Mouse (Mus musculus) urinary bladder, postnatal 25 days (tissue): ENCODE measurements at regions not wholly inside any gene's neighbourhood (a gene's known extent, or its start where the extent isn't known, plus 50 kb on each side); places are given as distances from the start of the nearest gene placed in this dataset.
"Not testable (repeated sequence)": the region's sequence is repeated elsewhere in the genome, so short reads cannot be mapped to it uniquely, and the experiment has no call there.

Experiments used
- DNase-seq: peaks from one replicate; pipeline ENCODE4 v3.0.0; 2022; ENCODE audit warnings: low spot score

DNA sequence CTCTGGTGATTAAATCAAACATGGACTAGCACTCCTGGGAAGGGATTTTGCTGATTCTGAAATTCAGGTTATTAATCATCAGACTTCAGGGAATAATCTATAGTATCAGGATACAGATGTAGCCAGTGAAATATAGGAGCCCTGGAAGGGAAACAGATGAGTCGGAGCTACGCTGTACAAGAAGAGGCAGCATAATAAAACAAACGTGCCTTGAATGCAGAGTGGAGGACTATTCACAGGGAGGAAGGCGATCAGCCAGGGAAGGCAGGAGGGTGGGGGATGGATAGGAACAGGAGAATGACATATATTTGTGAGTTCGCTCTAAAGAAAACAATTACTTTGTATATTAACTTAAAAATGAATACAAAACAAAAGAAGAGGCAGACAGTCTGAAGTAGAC is 286.6 kb upstream of the Got2 start:
- DNase-seq: no peak

DNA sequence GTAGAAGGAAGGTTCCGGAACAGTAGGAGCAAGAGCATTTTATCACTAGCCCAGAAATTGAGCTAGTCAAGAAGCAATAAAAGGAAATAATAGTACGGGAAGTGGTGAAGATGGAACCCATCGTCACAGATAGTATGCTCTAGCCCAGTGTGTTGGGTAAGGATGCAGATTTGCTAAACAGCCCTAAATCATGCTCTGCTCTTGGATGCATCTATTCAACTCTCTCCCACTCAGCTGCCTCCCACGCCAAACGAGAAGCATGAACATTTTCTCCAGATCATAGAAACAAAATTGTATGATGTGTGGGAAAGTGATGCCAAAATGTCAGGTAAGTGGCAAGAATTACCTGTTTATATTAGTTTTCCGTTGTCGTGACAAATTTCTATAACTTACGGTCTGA is 276.6 kb upstream of the Got2 start:
- DNase-seq: no peak

DNA sequence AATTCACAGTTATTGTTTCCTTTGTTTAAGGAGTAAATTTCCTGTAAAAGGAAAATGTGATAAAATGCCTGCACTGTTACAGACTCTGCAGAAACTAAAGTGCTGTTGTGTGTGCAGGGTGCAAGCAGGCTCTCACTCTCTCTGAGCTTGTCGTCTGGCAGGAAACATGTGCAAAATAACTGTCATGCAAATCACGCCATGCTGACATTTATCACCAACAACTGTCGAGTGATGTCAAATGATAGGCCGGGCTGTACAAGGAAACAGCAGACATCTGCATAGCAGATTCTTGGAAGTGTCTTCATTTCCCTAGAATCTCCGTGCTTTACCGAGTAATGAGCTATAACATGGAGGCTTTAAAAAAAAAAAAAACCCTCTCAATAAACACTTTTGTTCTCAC is 271.6 kb upstream of the Got2 start:
- no peak for DNase-seq

DNA sequence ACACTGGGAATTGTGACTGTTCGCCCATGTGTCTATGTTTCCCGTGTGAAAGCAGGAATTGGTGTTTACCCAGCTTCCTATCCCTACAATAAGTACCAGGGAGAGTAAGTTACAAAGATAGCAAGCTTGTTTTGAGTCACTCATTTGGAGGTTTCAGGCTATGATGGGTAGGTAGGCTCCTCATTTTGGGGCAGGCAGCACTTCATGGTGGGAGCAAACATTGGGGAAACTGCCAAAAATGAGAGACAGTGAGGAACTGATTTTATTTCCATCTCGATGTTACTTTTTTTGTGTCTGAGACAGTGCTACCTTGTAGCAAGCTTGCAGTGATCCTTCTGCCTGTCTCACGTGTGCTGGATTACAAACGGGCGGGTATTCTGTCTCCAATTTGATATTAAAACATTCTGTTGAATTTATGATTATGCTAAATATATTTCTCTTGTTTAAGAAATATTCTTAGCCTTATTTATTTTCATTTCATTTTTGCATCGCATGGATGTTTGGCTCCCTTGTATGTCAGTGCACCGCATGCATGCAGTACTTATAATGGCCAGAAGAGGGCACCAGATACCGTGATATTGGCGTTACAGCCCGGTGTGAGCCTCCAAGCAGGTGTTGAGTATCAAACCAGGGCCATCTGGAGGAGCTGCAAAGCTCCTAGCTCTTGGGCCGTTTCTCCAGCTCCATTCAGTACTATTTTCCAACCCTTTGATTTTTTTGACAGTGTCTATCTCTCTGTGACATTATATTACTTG is 264.3 kb upstream of the Got2 start:
- peak; percentile 33 for DNase-seq

DNA sequence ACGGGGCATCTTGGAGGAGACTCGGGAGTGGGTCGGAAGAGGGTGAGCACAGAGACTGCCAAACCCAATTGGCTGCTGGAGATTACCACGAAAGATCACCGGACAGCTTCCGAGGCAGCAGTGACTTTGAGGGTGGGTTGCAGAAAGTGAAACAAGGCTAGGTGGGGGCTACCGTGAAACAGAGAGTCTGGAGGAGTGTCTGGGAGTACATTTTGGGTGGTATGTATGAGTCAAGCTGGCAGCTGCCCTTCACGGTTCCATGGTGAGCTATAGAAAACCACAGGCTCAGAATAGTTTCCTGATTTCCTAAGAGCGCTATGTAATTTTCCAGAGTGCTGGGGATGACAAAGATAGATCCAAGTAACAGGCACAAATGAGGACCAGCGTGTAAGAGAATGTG is 263.7 kb upstream of the Got2 start:
- DNase-seq: no peak

DNA sequence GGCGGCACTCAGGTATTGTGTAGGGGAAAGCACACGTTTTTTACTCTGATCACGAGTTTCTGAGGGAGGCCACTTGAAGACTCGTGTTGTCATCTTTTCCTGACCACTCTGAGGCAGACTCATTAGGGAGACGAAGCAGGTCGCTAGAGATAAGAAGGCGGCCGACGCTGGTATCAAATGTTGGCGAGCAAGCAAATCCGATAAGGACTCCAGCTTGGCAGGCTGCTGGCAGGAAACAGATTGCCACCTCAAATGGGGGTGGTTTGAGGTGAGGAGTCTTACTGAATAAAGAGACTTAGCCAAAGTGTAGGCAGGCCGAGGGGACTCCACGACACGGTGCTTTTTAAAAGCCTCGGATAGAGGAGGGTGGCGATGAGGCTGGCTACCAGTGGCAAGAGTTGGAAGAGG is 262.7 kb upstream of the Got2 start:
- DNase-seq: no peak

DNA sequence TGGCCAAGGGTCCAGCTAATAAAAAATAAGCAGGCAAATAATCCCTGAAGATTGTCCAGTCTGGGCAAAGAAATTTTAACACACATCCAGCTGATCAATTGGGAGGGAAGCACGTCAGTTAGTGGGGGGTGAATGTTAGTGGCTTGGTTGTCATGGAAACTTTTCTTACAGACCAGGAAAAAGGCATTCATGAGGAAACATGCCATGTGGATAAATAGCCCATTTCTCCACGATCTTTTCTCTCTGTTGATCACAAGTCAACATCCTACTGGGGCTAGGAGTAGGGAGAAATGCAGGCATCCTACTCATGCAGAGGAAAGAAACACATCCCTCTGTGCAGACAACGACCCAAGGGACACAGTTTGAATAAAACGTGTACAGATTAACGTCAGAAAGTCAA is 243.8 kb upstream of the Got2 start:
- DNase-seq: no peak

DNA sequence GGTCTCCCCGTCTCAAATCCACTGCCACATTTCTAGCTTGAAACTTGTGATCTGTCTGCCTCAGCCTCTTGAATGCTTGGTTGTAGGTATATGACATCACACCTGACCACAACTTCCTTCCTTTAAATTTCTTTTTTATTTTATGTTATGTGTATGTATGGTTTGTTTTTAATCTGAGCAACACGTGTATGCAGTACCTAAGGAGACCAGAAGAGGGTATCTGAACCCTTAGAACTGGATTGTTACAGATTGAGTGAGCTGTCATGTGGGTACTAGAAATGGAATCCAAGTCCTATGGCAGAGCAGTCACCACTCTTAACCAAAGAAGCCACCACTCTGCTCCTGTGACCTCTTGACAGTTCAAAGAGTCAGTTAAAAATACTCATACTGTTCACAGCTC is 240.0 kb upstream of the Got2 start:
- DNase-seq: no peak

DNA sequence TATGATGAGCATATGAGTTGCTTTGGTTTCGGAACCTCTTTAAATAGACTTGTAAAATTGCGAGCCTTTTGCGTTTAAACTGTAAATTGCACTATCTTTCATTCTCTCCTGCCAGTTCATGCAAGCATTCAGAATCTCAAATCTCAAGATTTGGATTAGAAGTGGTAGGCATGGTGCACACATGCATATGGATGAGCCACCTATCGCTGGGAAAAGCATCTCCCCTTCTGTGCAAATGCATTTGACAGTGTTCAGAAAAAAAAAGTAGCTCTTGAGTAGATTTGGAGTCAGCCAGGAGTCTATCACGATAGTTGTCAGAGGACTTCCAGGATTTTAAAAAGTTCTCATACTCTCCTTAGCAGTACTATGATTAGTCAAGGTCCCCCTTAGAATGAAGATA is 212.5 kb upstream of the Got2 start:
- no peak for DNase-seq

DNA sequence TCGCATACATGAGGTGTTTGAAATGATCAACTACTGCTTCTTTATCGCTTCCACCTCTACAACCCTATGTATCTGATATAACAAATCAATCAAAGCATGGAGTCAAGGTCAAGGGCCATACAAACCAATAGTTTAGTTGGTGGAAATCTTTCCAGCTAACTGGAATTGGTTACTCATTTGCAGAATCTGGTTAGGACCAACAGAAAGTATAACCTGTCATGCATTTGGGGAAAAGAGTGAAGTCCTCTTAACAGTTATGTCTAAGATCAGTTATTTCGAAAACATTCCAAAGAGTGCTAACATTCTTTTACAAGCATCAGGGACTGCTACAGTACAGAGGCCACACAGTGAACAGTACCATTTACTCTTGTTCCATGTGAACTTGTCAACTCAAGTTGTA is 204.6 kb upstream of the Got2 start:
- DNase-seq: no peak

DNA sequence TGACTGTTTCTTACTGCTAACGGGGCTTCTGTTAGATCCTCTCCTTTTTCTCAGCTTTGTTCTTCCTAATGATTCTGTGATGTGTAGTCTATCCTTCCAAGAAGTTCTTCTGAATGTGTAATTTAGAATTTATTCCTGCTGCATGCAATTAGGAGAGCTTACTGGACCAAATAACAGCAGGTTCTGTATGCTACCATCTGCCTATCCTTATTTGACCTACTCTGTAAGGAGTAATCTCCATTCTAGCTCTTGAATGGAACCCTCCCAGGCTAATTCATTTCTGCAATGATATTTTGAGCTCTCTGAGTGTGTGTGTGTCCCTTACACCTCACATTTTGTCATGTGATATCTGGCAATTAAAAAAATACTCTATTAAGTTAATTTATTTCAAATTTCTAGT is 201.9 kb upstream of the Got2 start:
- DNase-seq: no peak

DNA sequence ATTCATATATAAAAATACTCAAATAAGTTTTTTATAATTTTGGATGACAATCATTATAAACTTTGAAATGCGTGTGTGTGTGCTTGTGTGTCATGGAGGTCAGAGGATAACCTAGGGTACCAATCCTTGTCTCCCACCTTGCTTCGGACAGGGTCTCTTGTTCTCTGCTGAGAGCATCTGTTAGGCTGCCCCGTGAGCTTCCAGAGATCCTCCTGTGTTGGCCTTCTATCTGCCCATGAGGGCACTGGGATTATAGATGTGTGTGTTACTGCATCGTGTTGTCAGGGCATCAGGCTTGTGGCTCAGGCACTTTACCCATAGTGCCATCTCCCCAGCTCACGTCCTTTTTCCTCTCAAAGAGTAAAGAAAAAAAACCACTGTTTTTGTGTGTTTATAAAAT is 180.0 kb upstream of the Got2 start:
- no peak for DNase-seq

DNA sequence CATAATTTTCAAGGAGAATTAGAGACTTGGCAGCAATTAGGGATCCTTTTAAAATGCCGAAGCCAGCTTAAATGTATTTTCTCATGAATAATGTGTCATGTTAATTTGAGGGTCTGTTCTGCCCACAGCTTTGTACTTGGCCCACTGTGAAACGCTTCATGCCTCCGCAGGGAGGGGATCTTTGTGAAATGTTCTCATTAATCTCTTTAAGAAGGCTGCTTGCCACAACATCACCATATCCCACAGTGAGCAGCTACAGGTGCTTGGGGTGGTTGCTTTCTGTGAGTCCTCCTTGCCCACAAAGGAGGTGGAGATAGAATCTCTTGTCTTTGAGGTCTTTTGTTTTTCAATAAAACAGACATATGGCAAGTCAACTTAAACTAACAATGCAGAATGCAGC is 159.3 kb upstream of the Got2 start:
- no peak for DNase-seq

DNA sequence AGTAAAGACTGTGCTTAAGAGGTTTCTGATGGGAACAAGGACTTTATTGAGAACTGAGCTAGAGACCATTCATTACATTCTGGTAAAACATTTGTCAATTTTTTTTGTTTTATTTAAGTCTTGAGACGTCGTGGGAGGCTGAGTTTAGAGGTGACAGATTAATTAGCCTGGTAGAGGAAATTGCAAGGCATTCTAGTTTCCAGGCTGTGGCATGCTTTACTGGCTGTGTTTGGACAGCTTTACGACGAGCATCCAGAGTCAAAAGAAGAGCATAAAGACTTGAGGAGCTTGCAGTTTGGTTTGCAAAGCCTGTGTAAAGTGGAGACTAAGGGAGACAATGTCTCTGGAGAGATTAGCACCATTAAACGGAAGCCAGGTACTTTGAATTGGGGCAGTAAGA is 154.0 kb upstream of the Got2 start:
- DNase-seq: no peak

DNA sequence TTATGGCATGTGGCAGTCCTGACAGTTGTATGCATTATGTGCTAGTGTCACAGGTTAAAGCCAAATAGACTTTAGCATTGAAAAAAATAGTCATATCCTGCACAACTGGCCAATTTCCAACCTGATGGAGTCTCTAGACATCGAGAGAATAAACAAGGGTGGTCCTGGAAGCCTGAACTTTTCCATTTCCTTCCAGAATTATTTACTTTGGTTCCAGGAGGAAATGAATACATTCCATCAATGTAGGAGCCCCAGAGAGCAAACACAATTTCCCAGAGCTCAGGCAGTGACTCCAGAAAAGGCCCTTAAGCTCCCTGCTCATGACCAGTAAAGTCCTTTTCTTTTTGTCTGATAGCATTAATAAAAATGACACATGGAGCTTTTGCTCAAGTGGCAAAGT is 151.9 kb upstream of the Got2 start:
- no peak for DNase-seq

DNA sequence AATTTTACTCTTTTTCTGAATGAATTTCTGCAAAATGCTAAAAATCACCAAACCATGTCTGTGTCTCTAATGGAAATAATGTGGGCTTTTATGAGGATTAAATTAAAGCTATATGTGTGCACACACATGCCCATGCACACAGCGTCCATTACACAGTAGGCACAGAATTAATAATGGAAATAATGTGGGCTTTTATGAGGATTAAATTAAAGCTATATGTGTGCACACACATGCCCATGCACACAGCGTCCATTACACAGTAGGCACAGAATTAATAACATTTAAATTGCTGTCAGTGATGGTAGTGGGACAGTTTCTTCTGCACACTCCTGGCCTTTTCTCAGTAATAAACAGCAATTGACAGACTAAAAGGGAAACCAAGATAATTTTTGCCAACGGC is 130.4 kb upstream of the Got2 start:
- not testable (repeated sequence) for DNase-seq

DNA sequence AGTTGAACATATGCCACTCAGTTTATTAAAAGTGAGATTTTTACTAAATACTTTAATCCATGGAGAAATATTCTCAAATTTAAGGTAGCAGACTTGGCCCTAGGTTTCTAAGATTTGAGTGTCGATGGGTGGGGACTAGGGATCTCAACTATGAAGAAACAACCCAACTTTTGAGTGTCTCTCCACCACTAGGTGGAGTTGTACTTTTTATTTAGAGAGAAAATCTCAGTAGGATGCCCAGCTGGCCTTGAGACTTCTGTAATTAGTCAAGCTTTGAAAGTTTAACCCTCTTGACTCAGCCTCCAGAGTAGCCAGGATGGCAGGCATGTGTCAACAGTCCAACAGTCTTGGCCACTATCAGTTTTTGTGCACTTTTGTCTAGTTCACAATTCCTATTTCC is 123.7 kb upstream of the Got2 start:
- DNase-seq: no peak

DNA sequence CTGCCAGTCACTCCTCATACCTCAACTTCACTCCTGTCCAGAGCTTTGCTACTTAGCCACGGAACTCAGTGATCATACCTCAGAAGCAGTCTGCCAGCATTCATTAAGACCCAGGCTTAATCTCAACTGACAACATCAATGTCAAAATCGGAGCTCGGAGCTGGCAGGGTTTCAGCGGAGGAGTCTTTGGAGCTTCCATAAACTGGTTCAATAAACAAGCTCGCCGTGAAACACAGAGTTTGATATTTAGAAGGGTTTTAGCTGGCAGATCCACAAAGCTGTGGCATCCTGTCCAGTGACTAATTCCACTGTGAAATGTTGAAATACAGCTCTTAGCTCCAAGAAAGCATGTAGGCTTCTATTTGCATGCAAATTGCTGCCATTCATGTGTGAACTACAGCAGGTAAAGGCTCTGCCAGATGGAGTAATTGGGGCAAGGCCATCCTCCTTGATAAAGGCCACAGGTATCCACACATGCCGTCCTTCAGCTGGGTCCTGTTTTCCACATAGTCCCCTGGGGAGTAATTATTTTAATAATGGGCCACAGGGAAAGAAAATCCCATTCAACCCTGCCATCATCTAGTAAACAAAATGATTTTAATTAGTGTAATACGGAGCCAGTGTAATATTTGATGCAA is 103.6 kb upstream of the Got2 start:
- no peak for DNase-seq

DNA sequence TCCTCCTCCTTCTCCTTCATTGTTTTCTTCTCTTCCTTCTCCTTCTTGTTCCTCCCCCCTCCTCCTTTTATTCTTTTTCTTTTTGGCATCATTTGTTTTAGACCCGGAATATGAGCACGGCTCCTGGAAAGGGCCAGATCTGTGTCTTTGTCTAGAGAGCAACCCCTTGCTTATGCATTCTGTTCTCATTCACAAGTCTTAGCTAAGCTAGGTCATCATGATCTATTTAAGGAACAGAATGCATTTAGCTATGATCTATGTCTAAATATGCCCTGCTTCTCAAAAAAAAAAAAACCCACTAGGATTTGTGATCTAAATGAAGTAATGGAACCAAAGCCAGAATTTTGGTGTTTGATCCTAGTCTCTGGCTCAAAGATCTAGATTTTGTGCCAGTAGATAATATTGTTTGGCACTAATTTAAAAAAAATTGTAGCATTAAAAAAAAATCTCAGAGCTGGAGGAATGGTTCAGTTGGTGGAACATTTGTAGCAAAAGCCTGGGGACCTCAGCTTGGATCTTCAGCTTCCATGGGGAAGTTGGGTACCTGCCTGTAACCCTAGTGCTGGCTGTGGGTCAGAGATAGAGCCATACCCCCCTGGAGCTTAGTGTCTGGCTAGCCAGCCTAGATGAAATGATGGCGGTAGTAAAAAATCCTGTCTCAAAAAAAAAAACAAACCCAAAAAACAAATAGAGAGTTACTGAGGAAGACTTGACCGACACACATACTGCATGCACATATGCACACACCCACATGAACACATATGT is 100.5 kb upstream of the Got2 start:
- no peak for DNase-seq

DNA sequence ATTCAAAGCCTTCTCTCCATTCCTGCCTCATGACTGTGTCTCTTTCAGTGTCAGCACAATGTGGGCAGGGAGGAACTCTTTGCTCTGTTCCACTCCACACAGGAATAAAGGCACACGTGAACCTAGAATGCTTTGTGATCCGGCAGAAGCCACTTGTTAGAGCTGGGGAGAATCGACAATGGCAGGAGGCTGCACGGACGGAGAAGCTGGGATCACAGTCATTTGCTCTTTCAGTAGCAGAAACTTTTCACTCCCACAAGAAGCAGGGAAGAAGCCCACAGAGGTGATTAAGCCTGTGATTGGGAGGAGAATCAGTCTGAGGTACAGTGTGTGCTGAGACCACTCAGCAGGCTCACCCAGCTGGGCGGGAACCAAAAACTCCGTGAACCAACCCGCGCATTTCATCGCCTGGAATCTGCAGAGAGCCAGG is 98.7 kb upstream of the Got2 start:
- DNase-seq: no peak

DNA sequence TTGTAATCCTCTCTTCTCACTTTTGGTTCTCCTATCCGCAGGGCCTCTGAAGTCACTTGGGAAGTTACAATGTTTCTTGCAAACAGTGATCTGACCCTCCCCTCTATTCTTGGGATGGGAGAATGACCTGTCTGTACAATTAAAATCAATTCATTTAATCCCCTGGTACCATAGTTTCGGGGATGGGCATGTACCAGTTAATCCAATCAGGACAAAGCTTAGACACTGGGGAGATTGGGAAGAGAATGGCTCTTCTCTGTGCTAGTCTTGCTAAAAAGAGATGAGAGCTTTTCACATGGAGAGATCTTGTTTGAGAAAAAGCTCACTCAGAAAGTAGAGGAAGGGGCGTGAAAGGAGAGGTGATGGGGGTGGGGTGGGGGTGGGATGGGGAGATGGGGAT is 98.1 kb upstream of the Got2 start:
- DNase-seq: no peak

DNA sequence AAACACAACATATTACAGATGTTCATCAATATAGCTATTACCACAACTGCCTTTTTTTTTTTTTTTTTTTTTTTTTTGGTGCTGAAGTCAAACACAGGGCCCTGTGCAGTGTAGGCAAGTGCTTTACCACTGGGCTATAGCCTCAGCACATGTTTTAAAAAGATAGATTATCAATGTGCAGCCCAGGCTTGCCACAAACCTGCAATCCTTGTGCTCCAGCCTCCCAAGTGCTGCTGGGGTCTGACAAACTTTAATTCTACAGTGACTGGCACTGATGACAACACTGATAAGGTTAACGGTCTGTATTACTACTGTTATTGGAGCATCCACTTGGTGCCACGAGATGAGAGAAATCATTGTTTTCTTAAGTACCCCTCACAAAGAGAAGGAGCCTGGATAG is 95.3 kb upstream of the Got2 start:
- no peak for DNase-seq

DNA sequence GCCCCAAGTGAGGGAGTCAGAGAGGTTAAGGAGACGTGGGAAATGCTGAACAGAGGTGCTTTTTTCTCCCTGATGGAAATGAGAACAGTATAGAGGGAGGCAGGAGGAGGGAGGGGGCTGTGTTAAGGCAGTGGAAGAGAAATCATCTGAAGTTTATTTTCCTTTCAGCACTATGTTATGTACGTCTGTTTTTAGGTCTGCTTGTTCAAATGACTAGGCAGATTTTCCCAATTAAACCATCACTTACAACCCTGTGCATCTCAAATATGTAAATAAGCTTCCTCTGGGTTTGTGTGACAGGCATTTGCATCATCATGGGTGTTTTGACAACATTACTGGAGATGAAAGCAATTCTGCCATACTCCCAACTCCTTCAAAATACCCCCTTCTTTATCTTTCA is 92.1 kb upstream of the Got2 start:
- DNase-seq: no peak
